Mouse (Mus musculus) hindbrain, embryonic 15.5 days (tissue): ENCODE data around the gene Unc5cl. TPM values are rescaled to one million over a fixed set of nuclear protein-coding genes. Genes with fewer than 3 reads are reported as not detected.

ENCODE experiments used
- ATAC-seq: fragments of 200-750 bp; cut with Nextera tagmentation; 2 replicates; pipeline ENCODE4 v1.8.0; 2017; ENCODE audit warnings: low read depth, moderate number of reproducible peaks, moderate TSS enrichment; ENCODE audit not compliant: low FRiP score
- H3K27ac ChIP-seq: fragments of 300-500 bp; sonication (generic); replicated peaks from 2 replicates; pipeline ENCODE4 v1.5.1; 2015; ENCODE audit warnings: mild to moderate bottlenecking, inconsistent platforms
- H3K27me3 ChIP-seq: fragments of 300-500 bp; sonication (generic); 2 replicates; pipeline ENCODE4 v1.6.1; 2015; ENCODE audit warnings: control low read depth, inconsistent platforms
- H3K36me3 ChIP-seq: fragments of 300-500 bp; sonication (generic); 2 replicates; pipeline ENCODE4 v1.6.1; 2015; ENCODE audit warnings: control low read depth, inconsistent platforms
- H3K4me1 ChIP-seq: fragments of 300-500 bp; sonication (generic); replicated peaks from 2 replicates; pipeline ENCODE4 v1.6.1; 2015; ENCODE audit warnings: control low read depth, inconsistent platforms
- H3K4me2 ChIP-seq: fragments of 300-500 bp; sonication (generic); 2 replicates; pipeline ENCODE4 v1.6.1; 2015; ENCODE audit warnings: moderate library complexity, mild to moderate bottlenecking, inconsistent platforms
- H3K4me3 ChIP-seq: fragments of 300-500 bp; sonication (generic); 2 replicates; pipeline ENCODE4 v1.5.1; 2015; ENCODE audit warnings: mild to moderate bottlenecking, inconsistent platforms
- H3K9ac ChIP-seq: fragments of 300-500 bp; sonication (generic); 2 replicates; pipeline ENCODE4 v1.6.1; 2015; ENCODE audit warnings: inconsistent platforms
- H3K9me3 ChIP-seq: fragments of 300-500 bp; sonication (generic); 2 replicates; pipeline ENCODE4 v1.6.1; 2016; ENCODE audit warnings: control low read depth, inconsistent platforms
- WGBS: fragments of 180-500 bp; shearing (Covaris S2); methylation state at CpG from one replicate; pipeline ENCODE4 v1.1.7; 2015; 5-methylcytosine and 5-hydroxymethylcytosine counted together
- polyA plus RNA-seq: library from polyadenylated mRNA; unstranded; fragments of >200 nt; fragmentation: Nextera tagmentation; extraction: Ambion mirVana; gene quantifications from 2 replicates; pipeline ENCODE4 v1.2.1, GENCODE M21; 2015

The Unc5cl gene
- polyA plus RNA-seq, 1 experiment from 2014 or later: not detected

GRCm38 (mm10) chr17:48492621-48493020 is 37.9 kb downstream of the Unc5cl start:
- 92% methylated on average over 8 of the region's 8 CpGs for WGBS
- H3K27ac ChIP-seq: no peak overlapping the region
- ATAC-seq: no peak
- H3K4me2 ChIP-seq: no peak overlapping the region
- no peaks in the 10 kb centered on the region for H3K36me3 ChIP-seq
- H3K4me3 ChIP-seq: no peak overlapping the region
- H3K9me3 ChIP-seq: no peaks in the 10 kb centered on the region
- H3K27me3 ChIP-seq: no peaks in the 10 kb centered on the region
- H3K4me1 ChIP-seq: no peaks in the 10 kb centered on the region
- H3K9ac ChIP-seq: no peak overlapping the region

DNA sequence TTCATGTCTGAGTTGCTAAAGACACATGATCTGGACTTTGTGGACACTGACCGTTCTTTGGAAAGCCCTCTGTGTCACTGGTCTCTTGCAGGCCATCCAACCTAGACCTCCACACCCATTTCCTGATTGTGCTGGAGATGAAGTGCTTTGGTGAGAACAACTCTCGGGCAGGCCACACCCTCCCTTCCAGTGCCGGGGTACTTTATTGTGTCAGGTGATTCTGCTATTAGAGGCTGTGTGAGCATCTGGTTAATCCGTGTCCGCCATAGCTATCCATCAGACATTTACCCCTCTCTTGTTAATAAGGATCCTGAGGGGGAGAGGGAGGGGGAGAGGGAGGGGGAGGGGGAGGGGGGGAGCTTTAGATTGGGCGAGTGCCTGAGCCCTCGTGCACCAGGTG is 38.9 kb downstream of the Unc5cl start:
- Histone ChIP-seq H3K4me3 (no peak overlapping the region), H3K4me1 (no peaks in the 10 kb centered on the region), H3K27ac (no peak overlapping the region), H3K36me3 (no peaks in the 10 kb centered on the region), H3K27me3 (no peaks in the 10 kb centered on the region), H3K4me2 (no peak overlapping the region), H3K9ac (no peak overlapping the region), H3K9me3 (no peaks in the 10 kb centered on the region)
- ATAC-seq: no peak
- 50% methylated on average over 7 of the region's 7 CpGs for WGBS

DNA sequence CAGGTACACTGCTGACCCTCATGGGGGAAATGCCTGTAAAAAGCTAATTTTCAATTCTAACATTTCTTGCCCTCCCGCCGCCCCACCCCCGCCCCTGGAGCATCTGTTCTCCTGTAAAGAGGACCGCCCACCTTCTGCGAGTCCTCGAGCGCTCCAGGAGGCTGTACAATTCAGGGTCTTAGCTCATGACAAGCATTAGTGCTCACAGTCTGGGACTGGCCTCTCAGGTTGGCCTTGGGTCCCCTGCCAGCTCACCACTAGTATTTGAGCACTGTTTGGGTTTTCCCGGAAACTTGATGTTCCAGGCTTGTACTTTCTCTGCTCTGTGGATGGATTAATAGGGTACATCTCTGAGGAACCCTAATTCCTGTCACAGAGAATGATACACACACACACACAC is 39.3 kb downstream of the Unc5cl start:
- H3K27me3 ChIP-seq: no peaks in the 10 kb centered on the region
- no peak overlapping the region for H3K4me2 ChIP-seq
- no peaks in the 10 kb centered on the region for H3K9me3 ChIP-seq
- no peak overlapping the region for H3K27ac ChIP-seq
- H3K4me3 ChIP-seq: no peak overlapping the region
- ATAC-seq: no peak
- 61% methylated on average over 8 of the region's 8 CpGs for WGBS
- H3K9ac ChIP-seq: no peak overlapping the region
- H3K4me1 ChIP-seq: no peaks in the 10 kb centered on the region
- H3K36me3 ChIP-seq: no peaks in the 10 kb centered on the region

GRCm38 (mm10) chr17:48497986-48498385 is 43.3 kb downstream of the Unc5cl start:
- H3K27me3 ChIP-seq: no peaks in the 10 kb centered on the region
- ATAC-seq: no peak
- no peak overlapping the region for H3K9ac ChIP-seq
- H3K36me3 ChIP-seq: no peaks in the 10 kb centered on the region
- no peak overlapping the region for H3K4me3 ChIP-seq
- no peak overlapping the region for H3K4me2 ChIP-seq
- H3K4me1 ChIP-seq: no peaks in the 10 kb centered on the region
- H3K27ac ChIP-seq: no peak overlapping the region
- WGBS: 89% methylated on average over 3 of the region's 3 CpGs
- no peaks in the 10 kb centered on the region for H3K9me3 ChIP-seq

DNA sequence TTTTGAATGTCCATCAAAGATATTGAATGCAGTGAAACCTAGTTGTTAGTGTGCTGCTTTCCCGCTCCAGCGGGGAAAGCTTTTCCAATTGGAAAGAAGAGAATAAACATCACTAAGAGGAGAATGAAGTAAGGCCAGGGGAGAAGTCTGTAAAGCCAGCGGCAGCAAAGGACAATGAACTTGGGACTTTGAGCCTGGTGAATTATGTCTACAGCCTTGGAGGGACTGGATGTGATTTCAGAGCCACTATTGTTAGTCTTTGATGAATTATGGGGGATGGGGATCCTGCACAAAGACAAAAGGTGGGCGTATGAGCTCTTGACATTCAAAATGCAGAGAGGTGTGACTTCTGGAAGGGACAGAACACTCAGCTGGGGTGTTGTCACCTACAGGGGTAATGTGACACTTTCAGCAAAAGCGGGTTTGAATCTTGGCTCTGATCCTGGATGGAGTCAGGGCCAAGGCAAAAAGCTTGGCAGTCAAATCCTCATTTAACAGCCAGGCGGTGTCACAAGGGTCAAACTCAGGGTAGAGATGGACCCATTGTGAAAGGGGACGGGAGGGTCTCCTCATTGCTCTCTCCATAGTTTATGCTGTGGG is 46.2 kb downstream of the Unc5cl start:
- H3K36me3 ChIP-seq: no peaks in the 10 kb centered on the region
- 72% methylated on average over 7 of the region's 7 CpGs for WGBS
- peaks cover 12% of the 10 kb centered on the region for H3K4me1 ChIP-seq
- no peak for ATAC-seq
- H3K27ac ChIP-seq: no peak overlapping the region
- no peak overlapping the region for H3K9ac ChIP-seq
- H3K4me3 ChIP-seq: no peak overlapping the region
- no peak overlapping the region for H3K4me2 ChIP-seq
- no peaks in the 10 kb centered on the region for H3K27me3 ChIP-seq
- no peaks in the 10 kb centered on the region for H3K9me3 ChIP-seq

DNA sequence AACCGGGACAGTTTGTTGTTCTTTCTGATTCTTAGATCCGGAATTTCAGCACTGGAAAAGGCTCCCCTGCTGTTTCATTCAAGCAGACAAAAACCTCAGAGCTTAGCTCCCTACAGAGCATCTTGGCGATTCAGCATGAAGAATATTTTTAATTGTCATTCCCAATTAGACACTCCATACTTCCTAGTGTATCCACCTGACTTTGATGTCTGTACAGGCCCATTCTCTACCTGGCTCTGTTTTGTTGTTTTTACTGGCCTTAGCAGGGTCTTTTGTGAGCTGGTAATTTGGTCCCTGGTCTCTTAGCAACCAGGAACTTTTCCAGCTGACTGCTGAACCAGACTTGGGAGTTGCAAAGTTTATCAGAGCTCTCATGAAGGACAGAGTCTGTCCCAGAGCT is 50.3 kb downstream of the Unc5cl start:
- Histone ChIP-seq H3K27ac (no peak overlapping the region; the same call in 1 of the 2 replicates), H3K9me3 (no peaks in the 10 kb centered on the region), H3K36me3 (no peaks in the 10 kb centered on the region), H3K4me1 (peaks cover 12% of the 10 kb centered on the region), H3K4me2 (no peak overlapping the region), H3K27me3 (no peaks in the 10 kb centered on the region), H3K4me3 (no peak overlapping the region), H3K9ac (no peak overlapping the region)
- WGBS: 5% methylated on average over 3 of the region's 3 CpGs
- no peak for ATAC-seq

DNA sequence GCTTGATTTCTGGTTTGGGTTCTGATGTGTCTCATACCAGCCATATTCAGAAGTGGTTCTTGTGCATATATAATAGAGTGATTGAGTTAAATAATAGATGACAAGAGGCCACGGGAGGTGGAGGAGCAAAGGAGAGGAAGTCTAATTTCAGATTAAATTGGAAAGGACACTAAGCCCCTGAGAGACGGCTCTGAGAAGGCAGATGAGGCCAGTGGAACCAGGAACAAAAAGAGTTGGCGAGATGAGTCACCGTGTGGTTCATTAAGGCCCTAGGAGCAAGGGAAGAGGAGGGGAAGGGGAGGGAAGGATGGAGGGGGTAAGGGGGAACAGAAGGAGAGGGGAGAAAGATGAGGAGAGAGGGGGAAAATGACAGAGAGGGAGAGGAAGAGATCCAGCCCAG is 52.3 kb downstream of the Unc5cl start:
- Histone ChIP-seq H3K4me1 (peaks cover 12% of the 10 kb centered on the region), H3K4me3 (no peak overlapping the region), H3K9ac (no peak overlapping the region), H3K36me3 (no peaks in the 10 kb centered on the region), H3K4me2 (no peak overlapping the region), H3K27me3 (no peaks in the 10 kb centered on the region), H3K9me3 (no peaks in the 10 kb centered on the region), H3K27ac (no peak overlapping the region)
- no peak for ATAC-seq
- WGBS: 40% methylated on average over 4 of the region's 4 CpGs

GRCm38 (mm10) chr17:48509596-48509995 is 54.9 kb downstream of the Unc5cl start:
- no peaks in the 10 kb centered on the region for H3K36me3 ChIP-seq
- no peak overlapping the region for H3K9ac ChIP-seq
- 76% methylated on average over 4 of the region's 4 CpGs for WGBS
- H3K4me3 ChIP-seq: no peak overlapping the region
- H3K9me3 ChIP-seq: no peaks in the 10 kb centered on the region
- H3K4me1 ChIP-seq: peaks cover 18% of the 10 kb centered on the region
- no peaks in the 10 kb centered on the region for H3K27me3 ChIP-seq
- H3K27ac ChIP-seq: no peak overlapping the region
- no peak for ATAC-seq
- no peak overlapping the region for H3K4me2 ChIP-seq

- H3K4me3 ChIP-seq: no peak overlapping the region
- peak; percentile 92 for ATAC-seq
- H3K9ac ChIP-seq: no peak overlapping the region
- H3K9me3 ChIP-seq: no peaks in the 10 kb centered on the region
- H3K4me2 ChIP-seq: peak overlapping the region; percentile 13; the same call in 1 of the 2 replicates
- H3K36me3 ChIP-seq: no peaks in the 10 kb centered on the region
- WGBS: 18% methylated on average over 18 of the region's 18 CpGs
- peaks cover 7% of the 10 kb centered on the region for H3K4me1 ChIP-seq
- H3K27me3 ChIP-seq: no peaks in the 10 kb centered on the region
- H3K27ac ChIP-seq: no peak overlapping the region
Observed at GRCm38 (mm10) chr17:48512614-48513281, 58.0 kb downstream of the Unc5cl start.

DNA sequence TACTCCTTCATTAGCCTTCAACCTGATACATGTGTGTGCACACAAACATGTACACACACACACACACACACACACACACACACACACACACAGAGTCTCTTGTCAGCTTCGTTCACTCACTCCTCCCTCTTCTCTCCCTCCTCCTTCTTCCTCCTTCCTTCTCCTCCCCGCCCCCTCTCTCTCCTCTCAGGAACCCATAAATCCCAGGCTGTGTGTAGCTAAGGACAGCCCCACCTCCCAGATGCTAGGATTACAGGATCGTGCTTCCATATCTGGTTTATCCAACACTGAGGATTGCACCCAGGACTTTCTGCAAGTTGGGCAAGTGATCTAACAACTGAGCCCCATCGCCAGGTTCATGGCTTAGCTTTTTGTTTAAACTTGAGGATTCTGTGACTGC is 59.9 kb downstream of the Unc5cl start:
- Histone ChIP-seq H3K27me3 (no peaks in the 10 kb centered on the region), H3K9me3 (no peaks in the 10 kb centered on the region), H3K36me3 (no peaks in the 10 kb centered on the region), H3K9ac (no peak overlapping the region), H3K27ac (no peak overlapping the region), H3K4me3 (no peak overlapping the region), H3K4me1 (peaks cover 7% of the 10 kb centered on the region), H3K4me2 (no peak overlapping the region)
- no peak for ATAC-seq
- WGBS: 63% methylated on average over 4 of the region's 4 CpGs

GRCm38 (mm10) chr17:48519046-48519445 is 64.3 kb downstream of the Unc5cl start:
- whole genome bisulfite sequencing: 61% methylated on average over 7 of the region's 7 CpGs
- H3K4me3 ChIP-seq: no peak overlapping the region
- no peaks in the 10 kb centered on the region for H3K27me3 ChIP-seq
- no peak overlapping the region for H3K27ac ChIP-seq
- no peak overlapping the region for H3K4me2 ChIP-seq
- no peaks in the 10 kb centered on the region for H3K36me3 ChIP-seq
- H3K9me3 ChIP-seq: no peaks in the 10 kb centered on the region
- H3K4me1 ChIP-seq: no peaks in the 10 kb centered on the region
- no peak for ATAC-seq
- H3K9ac ChIP-seq: no peak overlapping the region

GRCm38 (mm10) chr17:48520352-48520751 is 65.7 kb downstream of the Unc5cl start:
- no peak overlapping the region for H3K4me3 ChIP-seq
- no peaks in the 10 kb centered on the region for H3K9me3 ChIP-seq
- ATAC-seq: no peak
- H3K9ac ChIP-seq: no peak overlapping the region
- no peak overlapping the region for H3K4me2 ChIP-seq
- H3K27me3 ChIP-seq: no peaks in the 10 kb centered on the region
- WGBS: 100% methylated on average over 3 of the region's 3 CpGs
- H3K4me1 ChIP-seq: no peaks in the 10 kb centered on the region
- H3K36me3 ChIP-seq: no peaks in the 10 kb centered on the region
- no peak overlapping the region for H3K27ac ChIP-seq

DNA sequence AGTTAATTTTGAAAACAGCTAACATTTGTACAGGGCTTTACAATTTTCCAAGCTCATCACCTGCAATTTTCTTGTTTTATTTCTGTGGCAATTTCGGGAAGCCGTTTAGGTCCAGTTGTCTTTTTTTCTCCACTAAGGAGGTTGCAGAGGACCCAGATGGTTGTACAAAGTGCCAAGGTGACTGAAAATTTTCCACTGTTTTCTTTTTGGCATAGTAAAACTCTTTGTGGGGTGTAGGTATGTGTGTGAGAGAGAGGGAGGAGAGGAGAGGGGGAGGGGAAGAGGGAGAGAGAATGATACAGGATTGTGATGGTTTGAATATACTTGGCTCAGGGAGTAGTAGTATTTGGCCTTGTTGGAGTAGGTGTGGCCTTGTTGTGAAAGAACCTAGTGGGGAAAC is 68.4 kb downstream of the Unc5cl start:
- no peaks in the 10 kb centered on the region for H3K9me3 ChIP-seq
- H3K36me3 ChIP-seq: no peaks in the 10 kb centered on the region
- no peak overlapping the region for H3K4me3 ChIP-seq
- no peak overlapping the region for H3K9ac ChIP-seq
- 91% methylated on average over 2 of the region's 2 CpGs for WGBS
- no peak overlapping the region for H3K27ac ChIP-seq
- no peaks in the 10 kb centered on the region for H3K4me1 ChIP-seq
- H3K4me2 ChIP-seq: no peak overlapping the region
- H3K27me3 ChIP-seq: no peaks in the 10 kb centered on the region
- ATAC-seq: no peak
